Mouse (Mus musculus): ENCODE measurements around the gene Hmgcl. TPM values are rescaled to one million over a fixed set of nuclear protein-coding genes. Genes with fewer than 3 reads are reported as not detected.
A peak's percentile ranks its signal among the peaks of the same experiment; 100 is the strongest.

Hmgcl gene
- total and polyA plus RNA-seq, 2 experiments from 2014 or later: 26.9 to 54.1 TPM

DNA sequence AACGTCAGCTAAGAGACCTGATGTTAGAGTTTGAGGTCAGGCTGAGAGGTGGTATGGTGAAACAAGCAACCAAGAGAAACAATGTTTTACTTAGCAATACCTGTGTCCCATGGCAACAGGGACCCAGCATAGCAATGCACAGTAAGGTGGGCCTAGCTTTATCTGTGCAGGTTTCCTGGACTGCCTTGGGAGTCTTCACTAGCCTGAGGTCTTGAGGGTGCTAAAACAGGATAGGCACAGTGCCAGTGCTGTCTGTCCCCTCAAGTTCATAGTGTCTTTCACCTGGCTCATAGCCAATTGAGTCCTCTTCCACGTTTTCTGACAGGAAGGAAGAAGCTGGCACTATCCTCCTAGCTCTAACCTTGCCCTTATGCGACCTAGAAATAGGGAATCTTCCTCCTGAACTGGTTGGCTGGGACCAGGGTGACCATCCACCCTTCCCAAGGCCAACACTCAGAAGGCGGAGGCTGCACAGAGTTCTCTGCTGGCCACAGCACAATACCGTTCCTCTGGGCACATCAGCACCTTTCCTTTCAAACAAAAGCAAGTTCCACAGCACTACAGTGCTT, 57.9 kb downstream of the Hmgcl start:
- H3K9me3 ChIP-seq (ENCODE audit: low read length): no peaks in the 10 kb centered on the region
- H3K27ac ChIP-seq (ENCODE audit: low read depth, low read length): no peak overlapping the region
- DNase-seq (ENCODE audit: low spot score) (no peak), ATAC-seq (ENCODE audit: low FRiP score) (no peak)
- no peak overlapping the region for H3K9ac ChIP-seq (replicated peaks; ENCODE audit: low read length, poor library complexity, severe bottlenecking)
- H3K27me3 ChIP-seq (ENCODE audit: insufficient read depth, low read length): no peaks in the 10 kb centered on the region
- H3K4me1 ChIP-seq (ENCODE audit: insufficient read depth, low read length): no peaks in the 10 kb centered on the region
- 91% methylated on average over 5 of the region's 5 CpGs for WGBS
- no peak for TF ChIP-seq CTCF (IDR thresholded peaks at IDR 0.05)
- H3K4me3 ChIP-seq (ENCODE audit: low read depth, low read length): no peak overlapping the region
- peaks cover 60% of the 10 kb centered on the region for H3K36me3 ChIP-seq (ENCODE audit: insufficient read depth, low read length)
- no peak overlapping the region for H3K4me2 ChIP-seq (ENCODE audit: low read depth, low read length, poor library complexity, severe bottlenecking)

DNA sequence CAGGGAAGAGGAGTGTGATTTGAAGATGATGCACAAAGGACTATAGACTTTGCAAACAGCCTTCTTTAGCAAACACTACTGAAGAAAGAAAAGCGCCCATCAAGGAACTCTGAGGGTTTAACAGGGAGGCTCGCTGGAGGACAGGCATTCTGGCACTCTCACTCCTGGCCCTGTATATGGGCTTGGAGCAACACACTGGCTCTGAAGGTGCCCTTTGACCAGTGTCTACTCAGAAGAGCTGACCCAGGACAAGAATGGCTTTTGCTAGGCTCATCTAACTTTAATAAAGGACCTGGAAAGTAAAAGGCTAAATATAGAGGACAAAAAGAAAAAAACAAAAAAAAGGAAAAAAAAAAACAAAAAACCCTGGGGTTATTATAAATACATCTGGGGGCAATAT, 58.7 kb downstream of the Hmgcl start:
- 91% methylated on average over 2 of the region's 2 CpGs for WGBS
- no peak for TF ChIP-seq CTCF (IDR thresholded peaks at IDR 0.05)
- H3K27ac ChIP-seq (ENCODE audit: low read depth, low read length): no peak overlapping the region
- ATAC-seq (ENCODE audit: low FRiP score): no peak
- H3K9ac ChIP-seq (replicated peaks; ENCODE audit: low read length, poor library complexity, severe bottlenecking): no peak overlapping the region
- no peak for DNase-seq (ENCODE audit: low spot score)
- no peaks in the 10 kb centered on the region for H3K27me3 ChIP-seq (ENCODE audit: insufficient read depth, low read length)
- no peaks in the 10 kb centered on the region for H3K4me1 ChIP-seq (ENCODE audit: insufficient read depth, low read length)
- peaks cover 66% of the 10 kb centered on the region for H3K36me3 ChIP-seq (ENCODE audit: insufficient read depth, low read length)
- no peak overlapping the region for H3K4me3 ChIP-seq (ENCODE audit: low read depth, low read length)
- no peaks in the 10 kb centered on the region for H3K9me3 ChIP-seq (ENCODE audit: low read length)
- no peak overlapping the region for H3K4me2 ChIP-seq (ENCODE audit: low read depth, low read length, poor library complexity, severe bottlenecking)

DNA sequence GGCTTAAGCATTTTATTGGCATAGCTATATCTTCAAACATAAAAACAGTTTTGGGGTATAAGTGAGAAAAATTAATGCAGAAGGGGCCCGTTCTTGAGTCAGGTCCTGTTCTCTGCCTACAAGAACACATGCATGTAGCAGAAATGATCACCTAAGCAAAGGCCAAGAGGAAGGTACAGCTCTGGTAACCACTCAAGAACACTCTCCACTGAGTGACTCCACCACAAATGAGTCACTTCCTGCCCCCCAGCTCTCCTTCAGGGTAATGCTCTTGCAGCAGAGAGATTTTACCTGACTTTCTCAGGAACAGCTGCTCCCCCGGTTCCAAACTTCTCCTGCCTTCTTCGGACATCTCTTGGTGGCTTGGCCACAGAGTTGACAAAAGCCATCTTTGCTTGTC, 60.6 kb downstream of the Hmgcl start:
- no peaks in the 10 kb centered on the region for H3K4me1 ChIP-seq (ENCODE audit: insufficient read depth, low read length)
- no peak overlapping the region for H3K9ac ChIP-seq (replicated peaks; ENCODE audit: low read length, poor library complexity, severe bottlenecking)
- H3K27me3 ChIP-seq (ENCODE audit: insufficient read depth, low read length): no peaks in the 10 kb centered on the region
- ATAC-seq (ENCODE audit: low FRiP score): no peak
- H3K36me3 ChIP-seq (ENCODE audit: insufficient read depth, low read length): peaks cover 85% of the 10 kb centered on the region
- no peak for TF ChIP-seq CTCF (IDR thresholded peaks at IDR 0.05)
- H3K4me3 ChIP-seq (ENCODE audit: low read depth, low read length): no peak overlapping the region
- no peak overlapping the region for H3K27ac ChIP-seq (ENCODE audit: low read depth, low read length)
- no peak overlapping the region for H3K4me2 ChIP-seq (ENCODE audit: low read depth, low read length, poor library complexity, severe bottlenecking)
- no peaks in the 10 kb centered on the region for H3K9me3 ChIP-seq (ENCODE audit: low read length)
- DNase-seq (ENCODE audit: low spot score): no peak
- 100% methylated on average over 3 of the region's 3 CpGs for WGBS

DNA sequence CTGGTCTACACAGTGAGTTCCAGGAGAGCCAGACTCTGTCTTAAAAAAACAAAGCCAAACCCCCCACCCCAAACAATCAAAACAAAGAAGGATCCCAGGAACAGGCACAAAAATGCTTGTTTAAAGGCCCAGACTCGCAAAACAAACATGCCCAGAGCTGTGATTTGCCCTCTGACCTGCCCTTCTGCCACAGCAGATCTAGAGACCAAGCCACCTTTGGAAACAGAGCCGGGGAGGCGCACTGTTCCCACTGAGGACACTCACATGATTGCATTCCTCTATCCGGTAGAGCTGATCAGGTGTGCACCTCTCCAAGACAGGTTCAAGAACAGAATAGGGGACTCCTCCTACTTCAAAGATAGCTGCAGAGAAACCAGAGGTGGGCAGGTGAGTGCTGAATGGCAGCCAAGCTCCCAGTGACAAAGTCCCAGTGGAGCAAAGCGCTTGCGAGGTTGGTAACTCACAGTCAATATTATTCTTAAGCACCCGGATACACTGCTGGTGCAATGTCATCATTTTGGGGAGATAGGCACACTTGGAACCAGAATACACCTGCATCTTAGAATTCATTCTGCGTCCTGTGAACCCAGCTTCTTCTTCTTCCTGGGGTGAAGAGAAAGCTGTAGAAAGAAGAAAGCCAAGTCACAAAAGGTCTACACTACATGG, 62.7 kb downstream of the Hmgcl start:
- H3K27me3 ChIP-seq (ENCODE audit: insufficient read depth, low read length): no peaks in the 10 kb centered on the region
- no peak overlapping the region for H3K9ac ChIP-seq (replicated peaks; ENCODE audit: low read length, poor library complexity, severe bottlenecking)
- H3K4me1 ChIP-seq (ENCODE audit: insufficient read depth, low read length): no peaks in the 10 kb centered on the region
- H3K4me3 ChIP-seq (ENCODE audit: low read depth, low read length): no peak overlapping the region
- H3K27ac ChIP-seq (ENCODE audit: low read depth, low read length): no peak overlapping the region
- no peaks in the 10 kb centered on the region for H3K9me3 ChIP-seq (ENCODE audit: low read length)
- no peak for DNase-seq (ENCODE audit: low spot score)
- H3K36me3 ChIP-seq (ENCODE audit: insufficient read depth, low read length): peaks cover 80% of the 10 kb centered on the region
- no peak for TF ChIP-seq CTCF (IDR thresholded peaks at IDR 0.05)
- WGBS: 97% methylated on average over 8 of the region's 8 CpGs
- no peak for ATAC-seq (ENCODE audit: low FRiP score)
- no peak overlapping the region for H3K4me2 ChIP-seq (ENCODE audit: low read depth, low read length, poor library complexity, severe bottlenecking)

DNA sequence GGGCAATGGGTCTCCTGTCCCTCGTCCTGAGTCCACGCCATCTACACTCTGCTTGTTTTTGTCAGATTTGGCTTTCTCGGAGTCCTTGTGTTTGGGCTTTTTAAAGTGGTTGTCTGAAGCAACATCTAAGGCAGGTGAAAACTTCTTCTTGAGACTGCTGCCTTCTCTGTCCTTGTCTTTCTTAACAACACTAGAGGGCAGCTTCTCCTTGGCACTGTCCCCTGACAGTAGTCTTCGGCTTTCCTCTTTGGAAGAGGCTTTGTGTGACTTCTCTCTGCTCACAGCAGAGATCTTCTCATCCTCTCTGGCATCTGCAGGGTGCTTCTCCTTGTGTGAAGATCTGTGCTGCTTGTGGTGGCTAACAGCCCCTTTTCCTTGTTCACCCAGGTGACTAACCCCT, 64.3 kb downstream of the Hmgcl start:
- H3K9me3 ChIP-seq (ENCODE audit: low read length): no peaks in the 10 kb centered on the region
- H3K9ac ChIP-seq (replicated peaks; ENCODE audit: low read length, poor library complexity, severe bottlenecking): no peak overlapping the region
- 89% methylated on average over 4 of the region's 4 CpGs for WGBS
- ATAC-seq (ENCODE audit: low FRiP score) (no peak), DNase-seq (ENCODE audit: low spot score) (no peak)
- peaks cover 64% of the 10 kb centered on the region for H3K36me3 ChIP-seq (ENCODE audit: insufficient read depth, low read length)
- no peak overlapping the region for H3K4me3 ChIP-seq (ENCODE audit: low read depth, low read length)
- no peak overlapping the region for H3K27ac ChIP-seq (ENCODE audit: low read depth, low read length)
- no peaks in the 10 kb centered on the region for H3K4me1 ChIP-seq (ENCODE audit: insufficient read depth, low read length)
- no peaks in the 10 kb centered on the region for H3K27me3 ChIP-seq (ENCODE audit: insufficient read depth, low read length)
- TF ChIP-seq CTCF (IDR thresholded peaks at IDR 0.05): 0 out of 2 replicates have a peak, but pooled peaks have one; percentile 10
- H3K4me2 ChIP-seq (ENCODE audit: low read depth, low read length, poor library complexity, severe bottlenecking): no peak overlapping the region

Other genes with a start within 250 kb of the Hmgcl start
- gene Il22ra1, start 218.3 kb upstream of the Hmgcl start, total RNA-seq (2014; rRNA removed): 0.11 TPM in 1 of 2 replicates, not detected in the other
- gene Il22ra1, start 218.3 kb upstream of the Hmgcl start, polyA plus RNA-seq (2015; fragmentation: Nextera tagmentation; extraction: Ambion mirVana): not detected in 2 replicates
- 0.60 and 0.99 TPM in 2 replicates for gene Myom3, start 186.7 kb upstream of the Hmgcl start, total RNA-seq (2014; rRNA removed)
- 1.4 and 1.6 TPM in 2 replicates for gene Myom3, start 186.7 kb upstream of the Hmgcl start, polyA plus RNA-seq (2015; fragmentation: Nextera tagmentation; extraction: Ambion mirVana)
- gene Srsf10, start 90.7 kb upstream of the Hmgcl start, total RNA-seq (2014; rRNA removed): 66.6 and 92.7 TPM in 2 replicates
- gene Srsf10, start 90.7 kb upstream of the Hmgcl start, polyA plus RNA-seq (2015; fragmentation: Nextera tagmentation; extraction: Ambion mirVana): 134 and 155 TPM in 2 replicates
- gene Pnrc2, start 72.6 kb upstream of the Hmgcl start, total RNA-seq (2014; rRNA removed): 52.6 and 64.4 TPM in 2 replicates
- gene Pnrc2, start 72.6 kb upstream of the Hmgcl start, polyA plus RNA-seq (2015; fragmentation: Nextera tagmentation; extraction: Ambion mirVana): 67.6 and 72.6 TPM in 2 replicates
- gene Cnr2, start 51.1 kb upstream of the Hmgcl start, total RNA-seq (2014; rRNA removed): 0.19 and 0.55 TPM in 2 replicates
- gene Cnr2, start 51.1 kb upstream of the Hmgcl start, polyA plus RNA-seq (2015; fragmentation: Nextera tagmentation; extraction: Ambion mirVana): 0.04 and 0.17 TPM in 2 replicates
- gene Fuca1, start 25.7 kb upstream of the Hmgcl start, total RNA-seq (2014; rRNA removed): 37.8 and 38.8 TPM in 2 replicates
- 92.7 and 93.7 TPM in 2 replicates for gene Fuca1, start 25.7 kb upstream of the Hmgcl start, polyA plus RNA-seq (2015; fragmentation: Nextera tagmentation; extraction: Ambion mirVana)
- 33.5 and 47.5 TPM in 2 replicates for gene Gale, start 17.3 kb downstream of the Hmgcl start, total RNA-seq (2014; rRNA removed)
- 36.7 and 41.6 TPM in 2 replicates for gene Gale, start 17.3 kb downstream of the Hmgcl start, polyA plus RNA-seq (2015; fragmentation: Nextera tagmentation; extraction: Ambion mirVana)
- 157 and 182 TPM in 2 replicates for gene Lypla2, start 26.2 kb downstream of the Hmgcl start, total RNA-seq (2014; rRNA removed)
- gene Lypla2, start 26.2 kb downstream of the Hmgcl start, polyA plus RNA-seq (2015; fragmentation: Nextera tagmentation; extraction: Ambion mirVana): 212 and 227 TPM in 2 replicates
- 61.6 and 67.9 TPM in 2 replicates for gene Pithd1, start 40.8 kb downstream of the Hmgcl start, total RNA-seq (2014; rRNA removed)
- 90.5 and 101 TPM in 2 replicates for gene Pithd1, start 40.8 kb downstream of the Hmgcl start, polyA plus RNA-seq (2015; fragmentation: Nextera tagmentation; extraction: Ambion mirVana)
- gene Eloa, start 75.3 kb downstream of the Hmgcl start, total RNA-seq (2014; rRNA removed): 23.3 and 27.7 TPM in 2 replicates
- 19.0 and 19.3 TPM in 2 replicates for gene Eloa, start 75.3 kb downstream of the Hmgcl start, polyA plus RNA-seq (2015; fragmentation: Nextera tagmentation; extraction: Ambion mirVana)
- 601 and 1,077 TPM in 2 replicates for gene Rpl11, start 107.0 kb downstream of the Hmgcl start, total RNA-seq (2014; rRNA removed)
- 273 and 275 TPM in 2 replicates for gene Rpl11, start 107.0 kb downstream of the Hmgcl start, polyA plus RNA-seq (2015; fragmentation: Nextera tagmentation; extraction: Ambion mirVana)
- gene Id3, start 197.0 kb downstream of the Hmgcl start, total RNA-seq (2014; rRNA removed): 121 and 208 TPM in 2 replicates
- gene Id3, start 197.0 kb downstream of the Hmgcl start, polyA plus RNA-seq (2015; fragmentation: Nextera tagmentation; extraction: Ambion mirVana): 148 and 156 TPM in 2 replicates
- gene E2f2, start 225.9 kb downstream of the Hmgcl start, total RNA-seq (2014; rRNA removed): 1.1 and 2.0 TPM in 2 replicates
- 0.46 and 0.50 TPM in 2 replicates for gene E2f2, start 225.9 kb downstream of the Hmgcl start, polyA plus RNA-seq (2015; fragmentation: Nextera tagmentation; extraction: Ambion mirVana)

All from midbrain, postnatal 0 days (tissue).